Mouse (Mus musculus) hindbrain, embryonic 13.5 days (tissue): ENCODE measurements around the gene Snrpb. TPM values are rescaled to one million over a fixed set of nuclear protein-coding genes. Genes with fewer than 3 reads are reported as not detected.

Experiments
- ATAC-seq: fragments of 200-750 bp; cut with Nextera tagmentation; 2 replicates; pipeline ENCODE4 v1.8.0; 2017; ENCODE audit warnings: moderate TSS enrichment; ENCODE audit not compliant: low FRiP score
- H3K27ac ChIP-seq: fragments of 300-500 bp; sonication (generic); 2 replicates; pipeline ENCODE4 v1.5.1; 2015; ENCODE audit warnings: inconsistent platforms, mild to moderate bottlenecking, moderate library complexity
- H3K27me3 ChIP-seq: fragments of 300-500 bp; sonication (generic); 2 replicates; pipeline ENCODE4 v1.6.1; 2015; ENCODE audit warnings: mild to moderate bottlenecking, inconsistent platforms
- H3K36me3 ChIP-seq: fragments of 300-500 bp; sonication (generic); 2 replicates; pipeline ENCODE4 v1.6.1; 2015; ENCODE audit warnings: mild to moderate bottlenecking, inconsistent platforms
- H3K4me1 ChIP-seq: fragments of 300-500 bp; sonication (generic); replicated peaks from 2 replicates; pipeline ENCODE4 v1.6.1; 2015; ENCODE audit warnings: inconsistent platforms
- H3K4me2 ChIP-seq: fragments of 300-500 bp; sonication (generic); 2 replicates; pipeline ENCODE4 v1.6.1; 2015; ENCODE audit warnings: inconsistent platforms, mild to moderate bottlenecking, moderate library complexity
- H3K4me3 ChIP-seq: fragments of 300-500 bp; sonication (generic); 2 replicates; pipeline ENCODE4 v1.5.1; 2015; ENCODE audit warnings: mild to moderate bottlenecking, inconsistent platforms
- H3K9ac ChIP-seq: fragments of 300-500 bp; sonication (generic); 2 replicates; pipeline ENCODE4 v1.6.1; 2015; ENCODE audit warnings: mild to moderate bottlenecking, inconsistent platforms
- H3K9me3 ChIP-seq: fragments of 300-500 bp; sonication (generic); 2 replicates; pipeline ENCODE4 v1.6.1; 2016; ENCODE audit warnings: inconsistent platforms
- WGBS: fragments of 180-500 bp; shearing (Covaris S2); methylation state at CpG from one replicate; pipeline ENCODE4 v1.1.7; 2015; 5-methylcytosine and 5-hydroxymethylcytosine counted together
- polyA plus RNA-seq: library from polyadenylated mRNA; unstranded; fragments of >200 nt; fragmentation: Nextera tagmentation; extraction: Ambion mirVana; gene quantifications from 2 replicates; pipeline ENCODE4 v1.2.1, GENCODE M21; 2015

Gene Snrpb
- polyA plus RNA-seq, 1 experiment from 2014 or later: 373 TPM

DNA sequence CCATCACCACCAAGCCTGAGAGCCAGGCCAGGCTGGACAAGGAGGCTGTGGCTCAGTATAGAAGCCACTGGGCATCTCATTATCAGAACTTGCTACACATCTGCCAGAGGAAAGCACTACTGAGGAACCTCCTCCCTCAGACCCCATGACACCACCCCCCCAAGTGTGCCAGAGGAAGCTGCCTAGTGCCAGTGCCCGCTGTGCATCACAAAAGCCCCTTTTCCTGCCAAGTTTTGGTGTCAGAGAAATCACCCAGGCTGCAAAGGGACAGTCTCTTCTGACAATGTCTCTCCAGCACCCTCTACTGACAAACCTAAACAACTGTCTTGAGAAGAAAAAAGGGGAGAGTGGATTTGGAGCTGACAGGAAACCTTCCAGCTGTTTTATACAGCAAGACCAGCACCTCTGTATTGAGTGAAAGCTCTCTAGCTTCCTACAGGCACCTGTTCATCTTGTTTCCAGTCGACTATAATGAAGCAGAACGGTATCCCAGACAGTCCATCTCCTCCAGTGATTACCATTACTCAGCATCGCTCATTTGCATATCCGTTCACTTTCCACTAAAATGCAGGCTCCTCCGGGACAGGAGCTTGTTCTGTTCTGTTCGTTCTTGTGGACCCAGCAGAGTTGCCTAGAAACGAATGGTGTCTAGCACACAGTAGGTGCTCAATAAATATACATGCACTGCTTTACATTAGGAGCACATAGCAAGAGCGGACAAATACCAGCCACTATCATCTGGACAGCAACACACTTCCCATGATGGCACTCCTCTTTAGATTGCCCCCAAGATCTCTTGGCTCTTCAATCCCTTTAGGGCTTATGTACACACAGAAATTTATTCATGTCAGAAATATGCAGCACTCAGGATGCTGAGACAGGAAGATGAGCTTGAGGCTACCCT lies 12.6 kb downstream of the Snrpb start:
- Histone ChIP-seq H3K4me3 (no peak overlapping the region), H3K36me3 (peaks cover 30% of the 10 kb centered on the region), H3K9ac (no peak overlapping the region), H3K27me3 (no peaks in the 10 kb centered on the region), H3K4me2 (no peak overlapping the region), H3K4me1 (peaks cover 6% of the 10 kb centered on the region; the same call in 1 of the 2 replicates), H3K27ac (no peak overlapping the region), H3K9me3 (no peaks in the 10 kb centered on the region)
- WGBS: 52% methylated on average over 9 of the region's 9 CpGs
- ATAC-seq: peak; percentile 80

DNA sequence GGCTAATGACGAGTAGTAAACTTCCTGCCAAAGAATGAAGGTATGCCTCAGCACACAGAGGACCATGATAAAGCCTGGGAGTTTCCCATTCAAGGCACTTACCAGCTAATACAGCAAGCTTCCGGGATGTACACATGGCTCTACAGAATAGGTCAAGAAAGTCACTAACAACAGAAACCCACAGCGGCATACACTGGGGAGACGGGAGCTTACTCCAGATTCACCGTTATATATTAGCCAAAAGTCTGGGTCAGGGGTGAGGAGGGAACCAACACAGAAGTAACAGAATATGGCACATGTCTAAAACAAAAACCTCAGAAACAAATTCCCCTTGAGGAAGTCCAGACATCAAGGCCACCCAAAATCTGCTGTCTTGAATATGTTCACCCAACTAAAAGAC lies 16.5 kb downstream of the Snrpb start:
- ATAC-seq: no peak
- peaks cover 6% of the 10 kb centered on the region; the same call in 1 of the 2 replicates for H3K36me3 ChIP-seq
- no peak overlapping the region for H3K4me3 ChIP-seq
- WGBS: 88% methylated on average over 5 of the region's 5 CpGs
- no peaks in the 10 kb centered on the region for H3K27me3 ChIP-seq
- peaks cover 10% of the 10 kb centered on the region for H3K4me1 ChIP-seq
- H3K4me2 ChIP-seq: no peak overlapping the region
- no peak overlapping the region for H3K27ac ChIP-seq
- H3K9ac ChIP-seq: no peak overlapping the region
- H3K9me3 ChIP-seq: no peaks in the 10 kb centered on the region

DNA sequence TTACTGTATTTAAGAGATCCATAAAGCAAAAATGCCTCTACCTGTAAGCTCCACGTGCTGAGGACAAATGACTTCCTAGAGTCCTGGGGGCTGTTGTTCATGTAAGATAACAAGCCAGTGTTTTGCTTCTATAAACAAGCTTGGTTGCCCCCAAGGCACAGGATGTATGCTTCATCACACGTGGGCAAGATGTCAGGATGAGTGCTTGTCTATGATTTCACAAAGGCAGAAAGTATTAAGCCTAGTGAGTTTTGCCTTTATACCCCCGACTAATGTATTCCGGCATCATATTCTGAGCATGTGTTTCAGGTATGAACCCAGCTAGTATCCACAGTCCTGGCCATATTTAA lies 21.1 kb downstream of the Snrpb start:
- H3K36me3 ChIP-seq: no peaks in the 10 kb centered on the region
- H3K4me3 ChIP-seq: no peak overlapping the region
- peaks cover 8% of the 10 kb centered on the region; the same call in 1 of the 2 replicates for H3K4me1 ChIP-seq
- no peak overlapping the region for H3K9ac ChIP-seq
- H3K4me2 ChIP-seq: no peak overlapping the region
- no peaks in the 10 kb centered on the region for H3K27me3 ChIP-seq
- WGBS: 55% methylated on average over 4 of the region's 4 CpGs
- no peak for ATAC-seq
- no peaks in the 10 kb centered on the region for H3K9me3 ChIP-seq
- H3K27ac ChIP-seq: no peak overlapping the region

DNA sequence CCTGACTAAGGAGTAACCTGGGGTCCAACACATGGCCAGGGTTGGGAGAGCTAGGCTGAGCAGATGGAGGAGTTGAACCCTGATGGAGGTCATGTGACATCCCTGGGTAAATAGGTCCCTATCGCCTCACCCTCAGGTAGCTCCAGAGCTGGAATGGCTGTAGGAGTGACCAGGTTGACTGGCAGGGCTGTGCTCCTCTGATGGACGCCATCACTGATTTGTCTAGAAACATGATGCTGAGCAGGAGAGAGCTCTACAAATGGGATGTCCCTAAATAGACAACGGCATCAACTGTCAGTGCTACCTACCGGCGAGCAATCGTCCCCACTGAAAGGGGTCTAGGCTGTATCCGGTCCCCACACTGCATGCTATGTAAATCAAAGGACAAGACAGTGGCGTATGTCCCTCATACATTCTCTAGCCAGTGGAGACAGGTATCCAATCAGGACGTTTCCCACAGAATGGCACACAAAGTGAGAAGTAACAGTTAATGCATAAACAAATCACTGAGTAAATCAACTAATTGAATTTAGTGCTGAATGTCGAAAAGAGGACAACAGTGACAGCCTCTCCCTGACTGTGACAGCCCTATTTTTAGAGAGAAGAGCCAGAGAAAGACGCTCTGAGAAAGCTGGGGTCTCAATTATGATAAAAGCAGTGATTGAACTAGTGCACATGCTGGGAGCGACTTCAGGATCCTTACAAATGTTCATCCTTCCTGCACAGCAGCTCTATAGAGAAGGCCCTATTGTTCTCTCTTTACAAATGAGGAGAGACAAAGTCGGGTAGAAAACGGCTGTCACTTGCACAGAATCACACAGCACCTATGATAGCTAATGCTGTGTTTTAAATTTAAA lies 21.7 kb downstream of the Snrpb start:
- WGBS: 48% methylated on average over 14 of the region's 14 CpGs
- H3K4me3 ChIP-seq: no peak overlapping the region
- no peaks in the 10 kb centered on the region for H3K27me3 ChIP-seq
- ATAC-seq: no peak
- no peaks in the 10 kb centered on the region for H3K9me3 ChIP-seq
- no peak overlapping the region for H3K9ac ChIP-seq
- peaks cover 8% of the 10 kb centered on the region; the same call in 1 of the 2 replicates for H3K4me1 ChIP-seq
- H3K36me3 ChIP-seq: no peaks in the 10 kb centered on the region
- no peak overlapping the region for H3K4me2 ChIP-seq
- H3K27ac ChIP-seq: no peak overlapping the region

DNA sequence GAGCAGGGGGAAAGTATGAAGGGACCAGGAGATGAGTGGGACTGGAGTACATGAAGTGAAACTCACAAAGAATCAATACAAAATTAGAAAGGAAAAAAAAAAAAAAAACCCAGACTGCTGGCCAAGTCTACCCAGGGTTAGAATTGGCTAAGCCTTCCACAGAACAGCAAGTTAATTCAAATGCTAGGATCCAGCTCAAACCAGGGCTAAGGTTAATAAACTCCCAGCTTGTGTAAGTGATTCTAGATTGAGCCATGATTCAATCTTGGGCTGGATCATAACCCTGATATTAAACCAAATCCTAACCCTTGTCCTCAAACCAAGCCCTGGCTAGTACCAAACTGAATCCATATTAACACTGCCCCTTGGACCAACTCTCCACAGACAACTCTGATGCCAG lies 23.4 kb downstream of the Snrpb start:
- no peak for ATAC-seq
- peaks cover 8% of the 10 kb centered on the region; the same call in 1 of the 2 replicates for H3K4me1 ChIP-seq
- no peak overlapping the region for H3K4me2 ChIP-seq
- no peaks in the 10 kb centered on the region for H3K36me3 ChIP-seq
- H3K9ac ChIP-seq: no peak overlapping the region
- no peaks in the 10 kb centered on the region for H3K9me3 ChIP-seq
- no peak overlapping the region for H3K4me3 ChIP-seq
- H3K27ac ChIP-seq: no peak overlapping the region
- H3K27me3 ChIP-seq: no peaks in the 10 kb centered on the region

DNA sequence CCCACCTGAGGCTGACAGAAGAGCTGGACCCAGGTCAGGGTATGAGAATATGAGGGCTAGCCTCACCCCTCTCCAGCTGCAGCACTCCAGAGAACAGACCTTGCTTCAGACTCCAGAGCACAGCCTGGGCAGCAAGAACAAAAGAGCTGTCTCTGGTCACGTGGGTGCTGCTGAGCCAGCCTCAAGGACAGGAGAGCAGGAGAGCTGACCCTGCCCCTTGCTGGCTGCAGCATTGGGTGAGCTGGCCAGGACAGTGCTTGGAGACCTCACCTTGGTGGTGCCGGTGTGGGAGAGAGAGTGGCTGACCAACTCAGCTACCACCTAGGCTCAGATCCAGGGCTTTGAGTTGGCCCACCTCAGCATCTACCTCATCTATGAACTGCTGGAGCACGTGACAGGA lies 24.0 kb downstream of the Snrpb start:
- Histone ChIP-seq H3K9me3 (no peaks in the 10 kb centered on the region), H3K27ac (no peak overlapping the region), H3K4me2 (no peak overlapping the region), H3K36me3 (no peaks in the 10 kb centered on the region), H3K4me3 (no peak overlapping the region), H3K27me3 (no peaks in the 10 kb centered on the region), H3K9ac (no peak overlapping the region), H3K4me1 (peaks cover 8% of the 10 kb centered on the region; the same call in 1 of the 2 replicates)
- WGBS: 73% methylated on average over 3 of the region's 3 CpGs
- no peak; the same call in 1 of the 2 replicates for ATAC-seq

DNA sequence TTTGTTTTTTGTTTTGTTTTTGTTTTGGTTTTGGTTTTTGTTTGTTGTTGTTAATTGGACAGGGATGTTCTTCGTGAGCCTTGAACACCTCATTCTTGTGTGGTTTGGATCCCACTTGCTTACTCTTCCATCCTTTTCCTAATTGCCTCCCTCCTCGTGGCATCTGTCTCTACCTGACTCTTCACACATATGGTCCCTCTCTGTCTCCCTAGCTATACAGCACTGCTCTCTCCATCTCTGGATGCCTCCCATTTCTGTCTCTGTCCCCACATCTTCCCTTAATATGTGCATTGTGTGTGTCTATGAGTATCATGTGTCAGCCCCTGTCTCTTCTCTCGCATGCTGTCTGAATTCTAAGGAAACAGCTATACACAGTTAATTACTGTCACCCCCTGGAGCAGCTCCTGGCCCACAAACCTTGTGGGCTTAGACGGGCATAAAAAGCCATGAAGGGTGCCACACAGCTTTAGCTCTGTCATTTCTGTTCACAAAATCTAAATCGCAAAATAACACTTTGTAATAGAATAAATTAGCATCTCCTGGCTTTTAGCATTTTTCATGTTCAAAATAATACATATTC lies 33.0 kb downstream of the Snrpb start:
- ATAC-seq: no peak
- 72% methylated on average over 5 of the region's 5 CpGs for WGBS
- H3K27me3 ChIP-seq: no peaks in the 10 kb centered on the region
- H3K4me2 ChIP-seq: no peak overlapping the region
- H3K4me1 ChIP-seq: no peaks in the 10 kb centered on the region
- no peaks in the 10 kb centered on the region for H3K36me3 ChIP-seq
- no peak overlapping the region for H3K4me3 ChIP-seq
- no peak overlapping the region for H3K9ac ChIP-seq
- no peaks in the 10 kb centered on the region for H3K9me3 ChIP-seq
- no peak overlapping the region for H3K27ac ChIP-seq

DNA sequence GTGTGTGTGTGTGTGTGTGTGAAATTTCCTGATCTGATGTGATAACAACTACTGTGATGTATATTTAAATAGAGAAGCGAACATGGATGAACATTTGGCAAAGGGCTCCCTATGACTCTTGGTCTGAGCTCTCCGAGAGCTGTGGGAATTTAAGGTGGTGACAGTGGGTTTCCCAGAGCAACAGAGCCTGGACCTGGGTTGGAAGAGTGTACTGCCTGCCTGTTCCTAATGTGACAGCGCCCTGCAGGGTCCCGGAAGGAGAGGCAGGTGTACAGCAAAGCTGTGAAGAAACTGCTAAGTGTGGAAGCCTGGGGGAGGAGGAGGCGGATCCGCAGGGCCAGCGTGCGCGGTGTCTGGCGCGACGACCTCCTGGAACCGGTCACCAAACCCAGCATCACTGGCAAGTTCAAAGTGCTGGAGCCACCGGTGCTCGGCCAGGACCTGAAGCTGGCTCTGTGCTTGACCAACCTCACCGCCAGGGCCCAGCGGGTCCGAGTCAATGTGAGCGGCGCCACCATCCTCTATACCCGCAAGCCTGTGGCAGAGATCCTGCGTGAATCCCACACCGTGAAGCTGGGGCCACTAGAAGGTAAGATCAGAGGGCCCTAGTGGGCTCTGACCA lies 34.4 kb downstream of the Snrpb start:
- H3K36me3 ChIP-seq: no peaks in the 10 kb centered on the region
- H3K27me3 ChIP-seq: no peaks in the 10 kb centered on the region
- H3K27ac ChIP-seq: no peak overlapping the region
- no peak overlapping the region for H3K4me2 ChIP-seq
- H3K9me3 ChIP-seq: no peaks in the 10 kb centered on the region
- ATAC-seq: no peak
- WGBS: 87% methylated on average over 23 of the region's 23 CpGs
- H3K9ac ChIP-seq: no peak overlapping the region
- H3K4me1 ChIP-seq: no peaks in the 10 kb centered on the region
- no peak overlapping the region for H3K4me3 ChIP-seq

DNA sequence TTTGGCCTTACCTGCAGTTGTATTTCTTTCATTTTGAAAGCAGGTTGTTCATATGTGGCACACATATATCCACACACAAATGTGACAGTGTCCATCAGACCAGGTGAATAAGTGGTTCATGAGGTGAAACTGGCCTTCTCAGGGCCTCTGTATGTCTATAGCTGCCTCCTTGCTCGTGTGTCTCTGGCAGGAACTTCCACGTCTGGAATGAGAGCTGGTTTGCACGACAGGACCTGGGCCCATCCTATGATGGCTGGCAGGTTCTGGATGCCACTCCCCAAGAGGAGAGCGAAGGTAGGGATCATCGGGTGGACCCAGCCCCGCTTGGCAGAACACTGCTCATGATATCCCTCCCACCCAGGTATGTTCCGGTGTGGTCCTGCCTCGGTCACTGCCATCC lies 36.2 kb downstream of the Snrpb start:
- WGBS: 96% methylated on average over 8 of the region's 8 CpGs
- H3K4me3 ChIP-seq: no peak overlapping the region
- no peak overlapping the region for H3K27ac ChIP-seq
- no peak overlapping the region for H3K4me2 ChIP-seq
- no peaks in the 10 kb centered on the region for H3K27me3 ChIP-seq
- H3K4me1 ChIP-seq: no peaks in the 10 kb centered on the region
- H3K9me3 ChIP-seq: no peaks in the 10 kb centered on the region
- no peak for ATAC-seq
- no peak overlapping the region for H3K9ac ChIP-seq
- H3K36me3 ChIP-seq: no peaks in the 10 kb centered on the region

DNA sequence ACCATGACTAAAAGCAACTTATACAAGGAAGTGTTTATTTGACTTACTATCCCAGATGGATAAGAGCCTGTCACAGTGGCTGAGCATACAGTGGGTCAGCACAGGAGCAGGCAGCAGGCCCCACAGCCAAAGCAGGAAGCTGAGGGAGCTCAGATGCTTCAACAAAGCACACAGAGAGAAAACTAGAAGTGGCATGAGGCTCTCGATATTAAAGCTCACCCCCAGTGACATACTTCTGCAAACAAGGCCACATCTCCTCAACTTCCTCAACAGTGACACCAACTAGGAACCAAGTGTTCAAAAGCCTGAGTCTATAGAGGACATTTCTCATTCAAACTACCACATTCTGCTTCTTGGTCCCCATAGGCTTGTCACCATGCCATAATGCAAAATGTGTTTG lies 49.5 kb downstream of the Snrpb start:
- no peaks in the 10 kb centered on the region for H3K9me3 ChIP-seq
- H3K4me1 ChIP-seq: peaks cover 17% of the 10 kb centered on the region
- H3K4me2 ChIP-seq: no peak overlapping the region
- no peaks in the 10 kb centered on the region for H3K36me3 ChIP-seq
- WGBS: 91% methylated on average over 1 of the region's 1 CpGs
- H3K27ac ChIP-seq: no peak overlapping the region
- H3K4me3 ChIP-seq: no peak overlapping the region
- H3K9ac ChIP-seq: no peak overlapping the region
- no peaks in the 10 kb centered on the region for H3K27me3 ChIP-seq
- ATAC-seq: no peak

DNA sequence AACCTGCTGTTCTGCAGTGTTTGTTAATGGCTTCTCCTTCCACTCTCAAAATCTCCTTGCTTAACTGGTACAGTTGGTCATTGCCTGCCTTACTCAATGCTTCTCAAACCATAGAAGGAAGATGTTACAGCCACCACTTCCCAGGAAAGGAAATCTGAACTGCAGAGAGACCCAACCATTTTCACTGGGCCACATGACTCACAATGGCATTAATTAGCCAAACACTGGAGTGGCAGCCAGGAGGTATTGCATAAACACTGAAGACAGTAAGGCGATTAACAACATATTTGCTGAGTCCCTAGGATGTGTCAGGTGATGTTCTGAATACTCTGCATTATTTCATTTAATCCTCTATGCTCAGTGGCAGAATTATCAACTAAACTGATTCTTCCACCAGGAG lies 53.1 kb downstream of the Snrpb start:
- H3K4me1 ChIP-seq: peaks cover 17% of the 10 kb centered on the region
- H3K4me3 ChIP-seq: no peak overlapping the region
- no peaks in the 10 kb centered on the region for H3K27me3 ChIP-seq
- ATAC-seq: no peak
- no peaks in the 10 kb centered on the region for H3K36me3 ChIP-seq
- no peak overlapping the region for H3K4me2 ChIP-seq
- no peaks in the 10 kb centered on the region for H3K9me3 ChIP-seq
- peak overlapping the region; percentile 78 for H3K27ac ChIP-seq
- WGBS: 83% methylated on average over 1 of the region's 1 CpGs
- no peak overlapping the region for H3K9ac ChIP-seq
